Mouse (Mus musculus): ENCODE results near the gene Gbf1. TPM values are rescaled to one million over a fixed set of nuclear protein-coding genes. Genes with fewer than 3 reads are reported as not detected.

Gbf1 gene
- polyA plus RNA-seq, 1 experiment, result 60.8 TPM

GRCm38 (mm10) chr19:46309651-46310305 is 157.5 kb downstream of the Gbf1 start:
- Histone ChIP-seq H3K27me3 (replicated peaks; ENCODE audit: control insufficient read depth, insufficient read depth, low read length) (no peaks in the 10 kb centered on the region), H3K4me3 (ENCODE audit: insufficient read depth, low read depth, low read length) (no peak overlapping the region), H3K27ac (ENCODE audit: insufficient read depth, low read depth, low read length) (no peak overlapping the region), H3K4me1 (ENCODE audit: control insufficient read depth, insufficient read depth, low read length) (peaks cover 5% of the 10 kb centered on the region), H3K36me3 (ENCODE audit: control insufficient read depth, insufficient read depth, low read length) (no peaks in the 10 kb centered on the region)
- 87% methylated on average over 21 of the region's 21 CpGs for WGBS
- TF ChIP-seq CTCF (conservative IDR thresholded peaks at IDR 0.05; ENCODE audit: insufficient read depth, insufficient read length, low read depth, low read length) (no peak), POLR2A (IDR thresholded peaks at IDR 0.05; ENCODE audit: low read depth, low read length) (no peak)
- DNase-seq, result no peak

- DNase-seq, result no peak
- TF ChIP-seq CTCF (conservative IDR thresholded peaks at IDR 0.05; ENCODE audit: insufficient read depth, insufficient read length, low read depth, low read length) (no peak), POLR2A (IDR thresholded peaks at IDR 0.05; ENCODE audit: low read depth, low read length) (no peak)
- no peak overlapping the region for H3K4me3 ChIP-seq (ENCODE audit: insufficient read depth, low read depth, low read length)
- H3K27me3 ChIP-seq (replicated peaks; ENCODE audit: control insufficient read depth, insufficient read depth, low read length), result no peaks in the 10 kb centered on the region
- H3K36me3 ChIP-seq (ENCODE audit: control insufficient read depth, insufficient read depth, low read length), result no peaks in the 10 kb centered on the region
- no peak overlapping the region for H3K27ac ChIP-seq (ENCODE audit: insufficient read depth, low read depth, low read length)
- peaks cover 5% of the 10 kb centered on the region for H3K4me1 ChIP-seq (ENCODE audit: control insufficient read depth, insufficient read depth, low read length)
- WGBS, result 96% methylated on average over 12 of the region's 12 CpGs
Measured at GRCm38 (mm10) chr19:46310312-46310865, 158.1 kb downstream of the Gbf1 start.

- Histone ChIP-seq H3K4me1 (ENCODE audit: control insufficient read depth, insufficient read depth, low read length) (peaks cover under 1% of the 10 kb centered on the region; the same call in 1 of the 2 replicates), H3K36me3 (ENCODE audit: control insufficient read depth, insufficient read depth, low read length) (no peaks in the 10 kb centered on the region), H3K27me3 (replicated peaks; ENCODE audit: control insufficient read depth, insufficient read depth, low read length) (no peaks in the 10 kb centered on the region), H3K27ac (ENCODE audit: insufficient read depth, low read depth, low read length) (no peak overlapping the region), H3K4me3 (ENCODE audit: insufficient read depth, low read depth, low read length) (no peak overlapping the region)
- TF ChIP-seq CTCF (conservative IDR thresholded peaks at IDR 0.05; ENCODE audit: insufficient read depth, insufficient read length, low read depth, low read length), result no peak
- no peak for TF ChIP-seq POLR2A (IDR thresholded peaks at IDR 0.05; ENCODE audit: low read depth, low read length)
- DNase-seq, result no peak
- 92% methylated on average over 9 of the region's 9 CpGs for WGBS
Measured at GRCm38 (mm10) chr19:46311341-46311740, 159.0 kb downstream of the Gbf1 start.

DNA sequence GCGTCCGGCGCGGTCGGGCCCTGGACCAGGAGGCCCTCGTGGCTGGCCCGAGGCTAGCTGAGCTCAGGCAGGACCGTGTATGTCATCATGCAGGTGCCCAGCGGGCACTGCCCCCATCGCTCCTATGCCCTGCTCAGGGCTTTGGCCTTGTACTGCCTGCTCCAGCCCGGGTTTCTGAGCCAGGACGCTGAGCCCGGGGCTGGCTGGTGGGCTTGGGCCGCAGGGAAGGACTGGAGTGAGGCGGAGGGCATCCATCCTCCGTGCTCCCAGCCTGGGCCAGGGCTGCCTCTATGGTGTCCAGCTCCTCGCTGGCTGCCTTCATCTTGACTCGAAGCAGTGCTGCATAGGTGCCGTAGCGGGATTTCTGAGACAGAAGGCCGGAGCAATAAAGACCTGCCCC is 160.3 kb downstream of the Gbf1 start:
- 94% methylated on average over 21 of the region's 21 CpGs for WGBS
- H3K4me3 ChIP-seq (ENCODE audit: insufficient read depth, low read depth, low read length), result no peak overlapping the region
- no peaks in the 10 kb centered on the region for H3K27me3 ChIP-seq (replicated peaks; ENCODE audit: control insufficient read depth, insufficient read depth, low read length)
- no peak for DNase-seq
- H3K36me3 ChIP-seq (ENCODE audit: control insufficient read depth, insufficient read depth, low read length), result no peaks in the 10 kb centered on the region
- H3K4me1 ChIP-seq (ENCODE audit: control insufficient read depth, insufficient read depth, low read length), result no peaks in the 10 kb centered on the region
- no peak overlapping the region for H3K27ac ChIP-seq (ENCODE audit: insufficient read depth, low read depth, low read length)
- TF ChIP-seq CTCF (conservative IDR thresholded peaks at IDR 0.05; ENCODE audit: insufficient read depth, insufficient read length, low read depth, low read length) (no peak), POLR2A (IDR thresholded peaks at IDR 0.05; ENCODE audit: low read depth, low read length) (no peak)

DNA sequence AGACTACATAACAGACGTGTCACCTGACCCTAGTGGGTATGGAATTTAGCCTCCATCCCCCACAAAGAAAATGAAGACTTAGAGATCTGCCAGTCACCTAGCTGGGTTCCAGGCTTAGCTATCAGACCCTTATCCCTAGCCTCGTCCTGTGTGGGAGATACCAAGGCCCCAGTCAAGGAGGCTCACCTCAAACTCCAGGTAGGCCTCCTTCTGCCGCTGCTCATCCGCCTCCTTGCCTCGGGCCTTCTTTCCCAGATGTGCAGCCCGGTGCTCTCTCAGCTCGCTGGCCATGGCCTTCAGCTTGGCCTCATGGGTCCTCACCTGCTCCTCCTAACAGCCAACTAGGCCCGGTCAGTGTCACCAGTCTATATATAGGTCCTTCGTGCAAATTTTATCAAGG is 160.8 kb downstream of the Gbf1 start:
- TF ChIP-seq POLR2A (IDR thresholded peaks at IDR 0.05; ENCODE audit: low read depth, low read length), result no peak
- TF ChIP-seq CTCF (conservative IDR thresholded peaks at IDR 0.05; ENCODE audit: insufficient read depth, insufficient read length, low read depth, low read length), result no peak
- 89% methylated on average over 9 of the region's 9 CpGs for whole genome bisulfite sequencing
- H3K27me3 ChIP-seq (replicated peaks; ENCODE audit: control insufficient read depth, insufficient read depth, low read length), result no peaks in the 10 kb centered on the region
- no peak overlapping the region for H3K27ac ChIP-seq (ENCODE audit: insufficient read depth, low read depth, low read length)
- DNase-seq, result no peak
- H3K4me1 ChIP-seq (ENCODE audit: control insufficient read depth, insufficient read depth, low read length), result no peaks in the 10 kb centered on the region
- H3K36me3 ChIP-seq (ENCODE audit: control insufficient read depth, insufficient read depth, low read length), result no peaks in the 10 kb centered on the region
- H3K4me3 ChIP-seq (ENCODE audit: insufficient read depth, low read depth, low read length), result no peak overlapping the region

GRCm38 (mm10) chr19:46313591-46313990 is 161.3 kb downstream of the Gbf1 start:
- WGBS, result 86% methylated on average over 6 of the region's 6 CpGs
- no peak for TF ChIP-seq CTCF (conservative IDR thresholded peaks at IDR 0.05; ENCODE audit: insufficient read depth, insufficient read length, low read depth, low read length)
- no peak for TF ChIP-seq POLR2A (IDR thresholded peaks at IDR 0.05; ENCODE audit: low read depth, low read length)
- H3K27ac ChIP-seq (ENCODE audit: insufficient read depth, low read depth, low read length), result no peak overlapping the region
- H3K4me3 ChIP-seq (ENCODE audit: insufficient read depth, low read depth, low read length), result no peak overlapping the region
- no peaks in the 10 kb centered on the region for H3K36me3 ChIP-seq (ENCODE audit: control insufficient read depth, insufficient read depth, low read length)
- DNase-seq, result no peak
- no peaks in the 10 kb centered on the region for H3K4me1 ChIP-seq (ENCODE audit: control insufficient read depth, insufficient read depth, low read length)
- no peaks in the 10 kb centered on the region for H3K27me3 ChIP-seq (replicated peaks; ENCODE audit: control insufficient read depth, insufficient read depth, low read length)

- Histone ChIP-seq H3K27ac (ENCODE audit: insufficient read depth, low read depth, low read length) (no peak overlapping the region), H3K27me3 (replicated peaks; ENCODE audit: control insufficient read depth, insufficient read depth, low read length) (no peaks in the 10 kb centered on the region), H3K4me1 (ENCODE audit: control insufficient read depth, insufficient read depth, low read length) (no peaks in the 10 kb centered on the region), H3K36me3 (ENCODE audit: control insufficient read depth, insufficient read depth, low read length) (no peaks in the 10 kb centered on the region), H3K4me3 (ENCODE audit: insufficient read depth, low read depth, low read length) (no peak overlapping the region)
- peak; percentile 29 for DNase-seq
- WGBS, result 22% methylated on average over 18 of the region's 18 CpGs
- no peak for TF ChIP-seq CTCF (conservative IDR thresholded peaks at IDR 0.05; ENCODE audit: insufficient read depth, insufficient read length, low read depth, low read length)
Measured at GRCm38 (mm10) chr19:46314151-46314601, 161.9 kb downstream of the Gbf1 start.

All from kidney, adult 2 months (tissue).